Mouse (Mus musculus) granulocyte monocyte progenitor cell, adult 5-6 weeks (primary cell): Measurements from ENCODE around the gene Rab38. TPM values are rescaled to one million over a fixed set of nuclear protein-coding genes. Genes with fewer than 3 reads are reported as not detected.

Experiments
- ATAC-seq: replicated peaks from 2 replicates; pipeline ENCODE4 v1.8.0; 2016; ENCODE audit warnings: mild to moderate bottlenecking, moderate TSS enrichment, inconsistent platforms; ENCODE audit not compliant: poor library complexity, severe bottlenecking
- total RNA-seq, 2 experiments: library from RNA; stranded (forward) in 1 of 2; stranded (reverse) in 1 of 2; fragments of 200-712, 200-1000 nt in 1 of 2; fragments of >200 nt in 1 of 2; fragmentation: Nextera tagmentation in 1 of 2; gene quantifications; 2 replicates each; pipeline ENCODE4 v1.2.3; 2014 to 2017

Rab38 gene
- total RNA-seq, 2 experiments from 2014 or later, result 45.6 to 46.0 TPM

- ATAC-seq, result no peak
Measured at GRCm38 (mm10) chr7:88509748-88510147, 79.7 kb downstream of the Rab38 start.

- ATAC-seq, result peak; percentile 70
Measured at GRCm38 (mm10) chr7:88522481-88522880, 92.4 kb downstream of the Rab38 start.

GRCm38 (mm10) chr7:88527100-88527671 is 97.1 kb downstream of the Rab38 start:
- no peak for ATAC-seq

GRCm38 (mm10) chr7:88536127-88536531 is 106.1 kb downstream of the Rab38 start:
- no peak for ATAC-seq

GRCm38 (mm10) chr7:88536743-88537142 is 106.7 kb downstream of the Rab38 start:
- no peak for ATAC-seq

Other genes with a start within 250 kb of the Rab38 start
- gene Ctsc, start 152.2 kb upstream of the Rab38 start, total RNA-seq (2014; fragmentation: Nextera tagmentation), result 64.1 and 67.9 TPM in 2 replicates
- gene Ctsc, start 152.2 kb upstream of the Rab38 start, total RNA-seq (2017), result 98.4 and 99.9 TPM in 2 replicates